Mouse (Mus musculus) T-helper 2 cell (primary cell): ENCODE measurements around the gene Tas1r2.

Source experiments
- in situ Hi-C: fragments of 300-600 bp; cut with MboI, MseI; formaldehyde crosslinking; loops from one replicate; pipeline ENCODE4 v1.15.1; 2025; ENCODE audit warnings: high pct_unique_total_duplicates

Tas1r2 gene

DNA sequence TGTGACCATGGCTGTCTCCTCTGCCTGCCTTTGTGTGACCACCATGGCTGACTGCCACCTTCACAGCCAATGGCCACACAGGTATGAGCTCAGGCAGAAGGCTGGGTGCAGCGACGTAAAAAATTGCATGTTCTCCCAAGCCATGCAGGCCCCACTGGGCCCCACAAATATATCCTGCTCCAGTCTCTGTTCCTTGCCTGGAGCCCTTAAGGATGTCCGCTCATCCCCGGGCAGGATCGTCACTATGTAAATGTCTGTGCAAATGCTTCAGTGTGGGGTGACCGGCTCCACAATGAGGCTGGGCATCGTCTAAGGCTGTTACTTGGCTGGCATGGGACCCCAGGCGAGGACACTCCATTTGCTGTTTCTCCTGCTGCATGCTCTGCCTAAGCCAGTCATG, at the start of gene Tas1r2:
TSS of gene Tas1r2 (plus strand) at position 301 of the 400 bp plus-strand sequence.
- in situ Hi-C loops = no loop called here

GRCm38 (mm10) chr4:139605216-139605615, 48.1 kb upstream of the Tas1r2 start:
- in situ Hi-C loops = no loop called here

GRCm38 (mm10) chr4:139606732-139607131, 46.6 kb upstream of the Tas1r2 start:
- in situ Hi-C loops = no loop called here

DNA sequence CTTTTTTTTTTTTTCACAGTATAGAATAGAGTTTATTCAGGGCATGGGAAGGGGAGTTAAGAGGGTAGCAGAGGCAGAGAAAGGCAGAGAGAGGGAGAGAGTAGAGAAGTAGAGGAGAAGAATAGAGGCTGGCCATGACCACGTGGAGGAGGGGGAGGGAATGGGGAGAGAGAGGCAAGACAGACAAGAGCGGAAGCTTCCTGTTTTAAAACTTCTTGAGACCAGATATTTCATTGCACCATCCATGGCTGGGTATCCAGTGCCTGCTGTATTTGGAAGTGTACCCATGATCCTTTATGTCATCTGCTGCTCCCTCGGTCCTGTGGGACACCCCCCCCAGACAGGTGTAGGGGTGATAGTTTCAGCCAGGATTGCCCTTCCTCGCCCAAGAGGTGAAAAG, 44.4 kb upstream of the Tas1r2 start:
- in situ Hi-C loops = no loop called here

- in situ Hi-C loops = loop anchor here (5.0 kb wide), 1 partner anchor 34 kb away; no protein-coding TSS in a partner anchor
Measured at GRCm38 (mm10) chr4:139610954-139611353, 42.4 kb upstream of the Tas1r2 start.

- in situ Hi-C loops = loop anchor here (5.0 kb wide), 1 partner anchor 34 kb away; no protein-coding TSS in a partner anchor
Measured at GRCm38 (mm10) chr4:139611542-139611953, 41.8 kb upstream of the Tas1r2 start.

- in situ Hi-C loops = loop anchor here (5.0 kb wide), 1 partner anchor 37 kb away; no protein-coding TSS in a partner anchor
Measured at GRCm38 (mm10) chr4:139614524-139615260, 38.6 kb upstream of the Tas1r2 start.

DNA sequence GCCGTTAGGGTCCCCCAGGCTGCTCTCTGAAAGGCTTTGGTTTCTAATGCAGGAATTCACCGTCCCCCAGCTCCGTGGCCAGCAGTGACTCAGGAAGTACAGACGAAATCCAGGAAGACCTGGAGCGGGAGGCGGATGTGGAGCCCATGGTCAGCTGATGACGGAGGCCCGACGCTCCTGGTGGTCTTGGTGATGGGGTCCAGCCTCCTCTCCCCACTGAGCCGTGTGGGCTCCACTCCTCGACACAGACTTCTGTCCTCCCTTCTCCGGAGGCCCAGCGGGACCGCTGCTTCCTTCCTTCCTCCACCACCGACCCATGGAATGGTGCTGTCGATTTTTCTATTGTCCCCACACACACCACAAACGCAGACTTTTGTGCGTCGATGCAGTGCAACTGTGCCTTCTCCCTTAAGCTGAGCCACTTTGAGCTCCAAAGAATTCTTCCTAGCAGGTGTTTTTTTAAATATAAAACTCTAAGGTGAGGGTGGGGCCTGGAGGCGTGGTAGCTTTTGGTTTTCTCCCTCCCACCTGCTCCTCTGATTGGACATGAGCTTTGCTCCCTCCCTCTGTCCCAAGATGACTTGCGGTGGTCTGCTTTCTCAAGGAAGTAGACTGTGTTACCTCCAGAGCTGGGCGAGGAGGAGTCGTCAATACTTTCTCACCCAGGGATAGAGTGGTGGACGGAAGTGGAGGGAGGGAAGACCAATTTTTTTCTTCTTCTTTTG, 36.9 kb upstream of the Tas1r2 start:
- in situ Hi-C loops = no loop called here

DNA sequence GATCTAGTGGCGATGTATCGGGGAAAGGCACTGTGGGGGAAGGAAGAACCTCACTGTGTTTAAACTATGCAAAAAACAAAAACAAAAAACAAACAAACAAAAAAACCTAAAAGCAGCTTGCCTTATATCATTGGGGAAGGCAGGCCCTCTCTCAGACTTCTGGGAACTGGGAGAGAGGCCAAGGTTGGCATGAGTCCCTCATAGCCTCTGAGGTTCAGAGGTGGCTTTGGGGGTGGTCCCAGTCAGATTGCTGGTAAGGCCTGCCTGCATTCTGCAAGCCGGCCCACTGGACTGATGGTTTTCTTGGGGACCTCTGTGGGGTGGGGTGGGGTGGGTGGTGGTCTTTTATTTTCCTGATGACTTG, 36.4 kb upstream of the Tas1r2 start:
- in situ Hi-C loops = no loop called here

DNA sequence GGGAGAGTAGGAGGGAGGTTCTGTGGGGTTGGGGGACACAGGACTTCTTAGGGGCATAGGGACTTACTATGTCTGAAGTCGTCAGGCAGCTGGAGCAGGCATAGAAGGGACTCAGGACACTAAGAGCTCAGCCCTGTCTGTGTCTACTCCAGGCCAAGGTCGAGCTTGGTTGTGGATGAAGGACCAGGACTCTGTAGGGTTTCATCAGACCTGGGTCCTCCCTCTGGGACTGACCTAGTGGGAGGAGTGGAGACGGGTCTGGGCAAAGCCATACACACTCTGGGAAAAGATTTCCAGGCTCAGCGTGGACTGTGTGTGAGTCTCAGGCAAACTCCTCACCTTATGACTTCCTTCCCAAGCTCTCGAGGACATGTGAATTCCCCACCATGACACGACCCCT, 33.6 kb upstream of the Tas1r2 start:
- in situ Hi-C loops = no loop called here

GRCm38 (mm10) chr4:139622373-139623282, 30.7 kb upstream of the Tas1r2 start, which contains the start of gene Aldh4a1:
Aldh4a1 (plus strand) TSS chr4:139622866.
- in situ Hi-C loops = no loop called here

GRCm38 (mm10) chr4:139623434-139624115, 29.8 kb upstream of the Tas1r2 start:
- in situ Hi-C loops = no loop called here

GRCm38 (mm10) chr4:139624116-139624489, 29.2 kb upstream of the Tas1r2 start:
- in situ Hi-C loops = no loop called here

- in situ Hi-C loops = no loop called here
Measured at GRCm38 (mm10) chr4:139624706-139625105, 28.6 kb upstream of the Tas1r2 start.

DNA sequence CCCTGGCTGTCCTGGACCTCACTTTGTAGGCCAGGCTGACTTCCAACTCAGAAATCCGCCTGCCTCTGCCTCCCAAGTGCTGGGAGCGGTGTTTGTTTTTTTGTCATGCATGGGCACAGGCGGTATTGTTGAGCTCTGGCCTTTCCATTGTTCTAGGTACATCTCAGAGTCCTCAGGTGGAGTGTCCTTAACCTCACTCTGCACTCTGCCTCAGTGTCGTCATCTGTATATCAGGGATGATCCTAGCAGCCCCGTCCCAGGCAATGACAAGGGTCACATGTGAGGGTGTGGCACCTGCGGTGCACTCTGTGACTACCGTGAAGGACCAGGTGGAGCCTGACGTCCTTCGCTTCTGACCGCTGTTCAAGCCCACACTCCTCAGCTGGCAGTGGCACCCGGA, 26.0 kb upstream of the Tas1r2 start:
- in situ Hi-C loops = no loop called here

DNA sequence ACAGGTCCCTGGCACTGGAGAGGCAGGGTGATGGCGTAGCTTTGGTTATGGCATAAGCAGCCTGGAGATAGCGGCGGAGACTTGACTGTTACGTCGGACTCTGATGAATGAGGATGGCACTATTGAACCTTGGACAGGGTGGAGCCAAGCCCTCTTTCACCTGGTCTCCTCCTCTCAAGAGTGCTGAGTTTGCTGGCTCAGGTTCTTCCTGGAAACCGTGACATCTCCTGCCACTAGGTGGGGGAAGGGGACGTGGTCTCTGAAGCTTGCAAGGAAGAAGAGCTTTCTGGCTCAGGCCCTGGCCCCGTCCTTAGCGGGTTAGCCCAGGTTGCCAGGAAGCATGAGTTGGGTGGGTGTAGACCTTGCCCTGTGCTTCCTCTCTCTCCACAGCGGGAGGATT, 23.2 kb upstream of the Tas1r2 start:
- in situ Hi-C loops = loop anchor here (5.0 to 10.0 kb wide), 2 partner anchors 158 to 1325 kb away; no protein-coding TSS in a partner anchor

GRCm38 (mm10) chr4:139631141-139631540, 22.2 kb upstream of the Tas1r2 start:
- in situ Hi-C loops = loop anchor here (5.0 to 10.0 kb wide), 2 partner anchors 159 to 1324 kb away; no protein-coding TSS in a partner anchor

DNA sequence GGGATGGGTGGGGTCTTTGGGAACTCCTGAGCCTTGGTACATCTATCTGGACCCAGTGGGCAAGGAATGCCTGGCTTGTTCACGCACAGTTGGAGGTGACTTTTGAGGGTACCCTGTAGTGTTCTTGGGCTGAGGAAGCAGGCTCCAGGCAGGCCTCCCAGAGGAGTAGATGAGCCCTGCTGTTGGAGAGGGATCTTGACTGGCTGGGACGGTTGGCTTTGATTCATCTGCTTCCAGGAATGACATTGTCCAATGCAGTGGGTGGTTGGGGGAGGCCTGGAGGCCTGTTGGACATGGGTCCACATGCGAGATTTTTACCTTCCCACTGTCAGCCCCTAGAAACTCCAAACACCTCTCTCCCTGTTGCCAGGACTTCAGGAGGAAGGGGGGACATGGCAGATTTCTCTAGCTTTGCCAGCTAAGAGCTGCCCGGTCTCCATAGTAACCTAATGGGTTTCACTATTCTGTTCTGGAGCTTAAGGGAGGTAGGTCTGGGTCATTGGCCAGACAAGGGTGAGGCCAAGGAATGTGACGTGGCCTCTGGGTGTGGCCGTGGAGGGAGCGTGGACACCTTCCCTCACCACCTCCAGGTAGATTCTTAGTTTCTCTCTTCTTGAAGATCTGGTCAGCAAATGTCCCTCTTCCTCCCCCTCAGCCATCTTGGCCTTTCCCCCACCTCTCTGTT, 21.6 kb upstream of the Tas1r2 start:
- in situ Hi-C loops = loop anchor here (5.0 to 10.0 kb wide), 2 partner anchors 159 to 1323 kb away; no protein-coding TSS in a partner anchor

DNA sequence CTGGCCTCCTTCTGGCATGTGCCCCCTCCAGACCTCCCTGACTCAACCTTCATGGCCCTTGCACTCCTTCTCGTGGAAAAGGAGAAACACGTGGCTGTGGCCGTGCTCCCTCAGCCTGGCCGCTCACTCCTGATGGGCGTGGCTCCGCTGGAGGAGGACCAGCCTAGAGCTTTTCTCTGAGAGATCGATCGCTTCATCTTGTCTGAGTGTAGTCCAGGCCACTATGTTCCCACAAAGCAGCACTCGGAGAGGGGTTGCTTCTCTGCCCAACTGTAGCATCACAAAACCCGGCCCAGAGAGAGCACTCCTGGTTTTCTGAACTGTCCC, 21.1 kb upstream of the Tas1r2 start:
- in situ Hi-C loops = loop anchor here (5.0 to 10.0 kb wide), 2 partner anchors 160 to 1323 kb away; no protein-coding TSS in a partner anchor

GRCm38 (mm10) chr4:139636373-139636772, 17.0 kb upstream of the Tas1r2 start:
- in situ Hi-C loops = loop anchor here (10.0 kb wide), 1 partner anchor 1318 kb away; no protein-coding TSS in a partner anchor
